Mouse (Mus musculus): ENCODE measurements around the gene Efcab5.
"Not testable (repeated sequence)": the region's sequence is repeated elsewhere in the genome, so short reads cannot be mapped to it uniquely, and the experiment has no call there.

Gene Efcab5

DNA sequence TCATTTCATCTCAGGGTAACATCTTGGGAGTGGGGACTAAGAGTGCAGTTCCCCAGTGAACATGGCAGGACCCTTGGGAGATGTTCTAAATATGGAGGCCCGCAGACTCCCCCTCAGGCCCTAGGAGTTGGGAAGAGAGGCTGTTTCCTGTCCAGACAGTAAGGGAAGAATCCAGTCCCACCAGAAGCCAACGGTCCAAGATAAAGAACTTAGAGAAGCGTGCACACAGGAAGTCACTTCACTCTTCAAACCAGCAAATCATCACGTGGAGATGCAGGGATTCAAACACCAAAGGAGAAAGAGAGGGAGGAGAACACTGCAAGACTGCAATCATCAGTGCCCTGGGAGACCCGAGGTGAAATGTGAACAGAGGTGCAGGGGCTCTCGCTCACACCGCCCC, 91.8 kb downstream of the Efcab5 start:
- in situ Hi-C loops (cut with MboI, MseI) = loop anchor here (10.0 kb wide), 1 partner anchor 102 kb away; the partner anchor contains the start of gene Slc6a4

DNA sequence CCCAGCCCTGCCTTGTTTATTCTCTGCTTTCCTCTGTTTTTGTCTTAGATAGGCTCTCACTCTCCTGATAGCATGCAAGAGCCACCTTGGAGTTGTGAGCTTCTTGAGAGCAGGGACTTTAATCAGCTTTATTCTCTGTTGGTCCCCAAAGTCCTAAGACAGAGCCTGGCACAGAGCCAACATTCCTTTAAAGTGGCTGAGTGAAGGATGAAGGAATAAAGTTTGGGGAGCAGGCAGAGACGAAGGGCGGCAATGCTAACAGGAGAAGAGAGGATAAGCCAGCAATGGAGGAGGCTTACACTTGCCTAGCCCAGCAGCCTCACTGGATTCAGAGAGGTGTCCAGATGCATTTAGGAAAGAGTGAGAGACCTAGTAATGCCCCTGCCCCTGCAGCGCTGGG, 92.2 kb downstream of the Efcab5 start:
- in situ Hi-C loops (cut with MboI, MseI) = loop anchor here (10.0 kb wide), 1 partner anchor 102 kb away; the partner anchor contains the start of gene Slc6a4

DNA sequence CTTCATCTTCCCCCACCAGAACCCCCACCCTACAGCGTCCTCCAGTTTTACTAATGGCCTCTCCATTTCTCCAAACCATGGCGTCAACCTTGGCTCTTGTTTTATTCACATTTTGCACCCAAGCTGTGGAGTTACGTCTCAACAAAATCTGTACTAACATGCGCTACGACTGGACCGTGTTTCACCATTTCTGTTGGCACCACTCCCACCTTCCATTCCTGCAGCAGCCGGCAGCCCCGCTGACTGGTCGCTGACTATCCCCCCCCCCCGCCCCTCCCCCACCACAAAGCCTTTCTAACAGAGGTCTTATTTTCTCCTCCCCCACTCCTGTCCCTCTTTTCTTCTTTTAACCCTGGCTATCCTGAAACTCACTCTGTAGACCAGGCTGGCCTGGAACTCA, 93.6 kb downstream of the Efcab5 start:
- in situ Hi-C loops (cut with MboI, MseI) = loop anchor here (10.0 kb wide), 1 partner anchor 100 kb away; the partner anchor contains the start of gene Slc6a4

- in situ Hi-C loops (cut with MboI, MseI) = loop anchor here (10.0 kb wide), 1 partner anchor 99 kb away; the partner anchor contains the start of gene Slc6a4
Measured at GRCm38 (mm10) chr11:77094136-77094535, 94.6 kb downstream of the Efcab5 start.

DNA sequence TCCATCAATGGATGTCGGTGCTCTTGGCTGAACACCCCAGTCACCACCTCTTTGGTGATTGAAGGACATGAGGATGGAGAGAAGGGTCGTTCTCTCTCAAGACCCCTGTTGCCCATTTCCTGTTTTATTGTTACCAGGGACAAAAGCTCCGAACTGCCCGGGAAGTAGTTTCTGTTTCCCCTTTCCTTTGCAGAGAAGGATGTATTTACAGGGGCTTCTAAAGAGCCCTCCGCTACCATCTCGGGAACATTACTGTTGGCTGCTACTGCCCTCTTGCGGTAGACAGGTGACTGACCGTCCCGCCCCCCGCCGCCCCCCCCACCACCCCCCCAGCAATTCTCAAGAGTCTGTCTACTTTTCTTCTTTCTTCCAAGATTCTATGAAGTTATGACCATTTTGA, 95.6 kb downstream of the Efcab5 start:
- in situ Hi-C loops (cut with MboI, MseI) = loop anchor here (10.0 kb wide), 1 partner anchor 98 kb away; the partner anchor contains the start of gene Slc6a4

GRCm38 (mm10) chr11:77089162-77089561, 99.6 kb downstream of the Efcab5 start:
- in situ Hi-C loops (cut with MboI, MseI) = no loop called here

- in situ Hi-C loops (cut with MboI, MseI) = no loop called here
Measured at GRCm38 (mm10) chr11:77087004-77087403, 101.8 kb downstream of the Efcab5 start.

GRCm38 (mm10) chr11:77084001-77084682, 104.6 kb downstream of the Efcab5 start:
- in situ Hi-C loops (cut with MboI, MseI) = no loop called here

GRCm38 (mm10) chr11:77079361-77079760, 109.4 kb downstream of the Efcab5 start:
- in situ Hi-C loops (cut with MboI, MseI) = no loop called here

DNA sequence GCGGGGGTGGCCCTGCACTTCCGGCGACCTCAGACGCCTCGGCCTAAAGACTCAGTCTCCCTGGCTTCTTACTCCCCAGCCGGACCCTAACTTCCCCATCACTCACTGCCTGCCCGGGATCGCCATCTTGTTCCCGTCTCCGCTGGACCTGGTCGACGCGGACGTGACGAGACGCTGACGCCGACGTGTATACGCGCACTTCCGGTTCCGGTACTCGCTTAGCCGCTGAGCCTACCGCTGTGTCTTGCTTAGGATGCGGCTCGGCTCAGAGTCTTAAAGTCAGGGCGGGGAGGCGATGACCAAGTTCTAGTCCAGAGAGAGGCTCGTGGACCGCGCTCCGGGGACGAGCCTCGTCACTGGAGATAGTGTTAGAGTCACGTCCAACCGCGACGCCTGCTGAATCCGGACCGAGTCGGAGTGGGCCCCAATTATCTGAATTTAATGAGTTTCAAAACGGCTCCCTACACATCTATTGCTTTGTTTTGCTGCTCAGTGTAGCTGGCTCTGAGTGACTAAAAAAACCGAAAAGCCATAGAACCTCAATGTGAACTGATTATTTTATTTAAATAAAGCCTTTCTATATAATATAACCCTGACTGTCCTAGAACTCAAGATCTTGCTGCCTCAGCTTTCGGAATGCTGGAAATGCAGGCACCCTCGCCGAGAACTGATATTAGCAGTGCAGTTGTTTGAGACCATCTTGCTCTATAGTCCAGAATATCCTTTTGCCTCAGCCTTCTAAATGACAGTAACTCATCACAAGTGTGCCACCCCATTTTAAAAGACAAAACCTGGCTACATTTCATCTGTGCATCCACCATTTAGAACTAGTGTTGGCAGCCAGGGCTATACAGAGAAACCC, 110.3 kb downstream of the Efcab5 start, which contains the start of gene Nsrp1:
Gene Nsrp1 (minus strand): TSS at position 163 of the 862 bp plus-strand sequence.
- in situ Hi-C loops (cut with MboI, MseI) = no loop called here

DNA sequence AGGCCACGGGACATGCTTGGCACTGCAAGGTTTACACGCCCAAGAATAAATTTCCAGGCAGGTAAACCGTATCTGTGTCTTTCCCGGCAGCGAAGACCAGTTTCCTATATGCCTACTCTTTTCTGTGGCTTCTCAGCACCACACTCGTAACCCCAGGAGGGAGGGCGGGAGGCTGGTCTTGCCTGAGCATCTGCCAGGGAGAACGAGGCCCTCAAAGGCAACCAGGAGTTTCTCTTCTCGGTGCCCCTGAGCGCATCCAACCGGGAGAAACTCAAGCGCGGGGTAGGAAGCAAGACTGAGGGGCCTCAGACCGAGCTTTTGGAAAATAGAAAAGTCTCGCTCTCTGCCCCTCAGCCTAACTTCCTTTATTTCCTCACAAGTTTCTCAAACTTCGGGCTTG, 111.0 kb downstream of the Efcab5 start:
- in situ Hi-C loops (cut with MboI, MseI) = no loop called here

- in situ Hi-C loops (cut with MboI, MseI) = not testable (repeated sequence)
Measured at GRCm38 (mm10) chr11:77077331-77077730, 111.4 kb downstream of the Efcab5 start.

DNA sequence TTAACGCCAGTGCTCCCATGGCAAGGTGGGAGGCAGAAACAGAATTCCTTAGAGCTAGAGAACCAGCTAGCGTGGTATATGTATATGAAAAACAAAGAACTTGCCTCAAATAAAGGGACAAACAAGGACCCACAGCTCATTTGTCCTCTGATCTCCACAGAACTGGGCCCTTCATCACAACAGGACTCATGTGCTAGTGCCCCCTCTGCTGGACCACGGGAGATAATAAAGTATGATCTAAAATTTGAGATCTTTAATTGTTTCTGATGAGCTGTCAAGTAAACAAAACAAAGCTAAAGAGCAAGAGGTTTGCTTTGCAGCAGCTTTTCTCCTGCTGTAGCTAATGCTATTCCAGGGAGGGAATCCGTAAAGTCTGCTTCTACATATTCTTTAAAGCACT, 118.0 kb downstream of the Efcab5 start:
- in situ Hi-C loops (cut with MboI, MseI) = no loop called here

- in situ Hi-C loops (cut with MboI, MseI) = no loop called here
Measured at GRCm38 (mm10) chr11:77068825-77069224, 119.9 kb downstream of the Efcab5 start.

DNA sequence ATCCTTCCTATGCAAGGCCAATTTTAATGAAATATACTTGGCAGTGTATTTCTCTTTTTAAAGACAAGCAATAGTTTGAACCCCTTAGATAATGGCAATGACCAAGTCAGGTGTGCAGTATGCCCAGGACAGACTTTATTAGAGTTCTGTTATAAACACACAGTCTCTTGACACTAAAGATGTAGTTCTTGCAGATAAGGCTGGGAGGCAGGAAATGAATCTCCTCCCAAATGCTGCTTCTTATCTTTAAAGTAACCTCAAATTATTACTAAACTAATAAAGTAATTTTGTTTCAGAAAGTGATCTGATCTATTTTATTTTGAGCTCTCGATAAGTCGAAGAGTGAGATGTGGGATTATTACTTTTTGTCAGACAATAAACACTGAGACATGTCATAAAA, 125.4 kb downstream of the Efcab5 start:
- in situ Hi-C loops (cut with MboI, MseI) = no loop called here

- in situ Hi-C loops (cut with MboI, MseI) = no loop called here
Measured at GRCm38 (mm10) chr11:77061951-77062350, 126.8 kb downstream of the Efcab5 start.

DNA sequence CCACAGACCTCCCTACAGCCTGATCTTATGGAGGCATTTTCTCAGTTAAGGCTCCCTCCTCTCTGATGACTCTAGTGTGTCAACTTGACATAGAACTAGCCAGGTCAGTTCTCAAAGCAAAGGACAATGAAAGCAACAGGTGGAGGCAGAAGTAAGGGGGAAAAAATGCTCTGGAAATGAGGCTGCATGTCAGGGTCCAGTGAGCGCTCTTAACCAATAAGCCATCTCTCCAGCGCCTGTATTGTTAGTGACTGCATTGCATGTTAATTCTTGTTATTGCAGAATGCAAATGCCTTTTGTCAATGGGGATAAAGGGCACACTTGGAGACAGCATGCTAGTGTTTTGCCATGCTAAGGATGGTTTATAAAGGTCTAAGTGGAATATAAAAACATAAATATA, 146.0 kb downstream of the Efcab5 start:
- in situ Hi-C loops (cut with MboI, MseI) = no loop called here

DNA sequence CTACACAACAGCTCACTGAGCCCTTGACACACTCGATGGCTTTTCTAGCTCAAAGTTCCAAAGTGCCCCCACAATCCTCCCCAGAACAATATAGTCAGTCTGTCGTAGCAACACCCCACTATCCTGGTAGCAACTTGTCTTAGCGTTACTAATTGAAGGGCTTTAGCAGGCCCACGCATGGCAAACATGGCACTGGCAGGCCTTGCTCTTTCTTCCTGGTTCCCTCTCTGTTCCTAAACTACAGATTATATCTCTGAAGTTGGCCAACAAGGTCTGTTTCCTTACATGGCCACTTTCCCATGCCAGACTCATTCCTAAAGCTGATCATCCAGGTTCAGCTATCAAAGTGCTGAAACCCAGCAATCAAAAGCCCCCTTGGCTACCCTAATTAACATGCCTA, 146.9 kb downstream of the Efcab5 start:
- in situ Hi-C loops (cut with MboI, MseI) = no loop called here
